Mouse (Mus musculus): ENCODE measurements around the gene Crygd.
"Not testable (repeated sequence)": the region's sequence is repeated elsewhere in the genome, so short reads cannot be mapped to it uniquely, and the experiment has no call there.

Crygd gene

DNA sequence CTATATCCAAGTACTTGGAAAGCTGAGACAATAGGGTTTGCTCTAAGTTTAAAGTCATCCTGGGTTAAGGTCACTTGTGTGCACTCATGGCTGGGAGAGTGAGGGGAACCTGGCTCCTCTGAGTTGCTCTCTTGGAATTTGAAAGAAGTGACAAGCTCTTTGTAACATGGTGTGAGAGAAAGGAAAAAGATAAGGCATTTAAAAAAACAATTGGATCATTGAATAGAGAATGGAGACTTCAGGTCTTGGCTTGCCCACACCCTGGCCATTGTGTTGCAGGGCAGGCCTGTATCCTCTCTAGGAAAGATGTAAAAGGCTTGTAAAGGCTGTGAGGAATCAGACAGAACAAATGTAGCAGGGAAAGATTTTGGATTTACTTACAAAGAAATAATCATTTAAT is 4.6 kb upstream of the Crygd start:
- no peaks in the 10 kb centered on the region for H3K27me3 ChIP-seq (ENCODE audit: control insufficient read depth, insufficient read depth, low read length, poor library complexity, severe bottlenecking)
- no peaks in the 10 kb centered on the region for H3K36me3 ChIP-seq (ENCODE audit: control insufficient read depth, insufficient read depth, low read length, poor library complexity, severe bottlenecking)
- DNase-seq (ENCODE audit: low read depth, low spot score) = no peak

DNA sequence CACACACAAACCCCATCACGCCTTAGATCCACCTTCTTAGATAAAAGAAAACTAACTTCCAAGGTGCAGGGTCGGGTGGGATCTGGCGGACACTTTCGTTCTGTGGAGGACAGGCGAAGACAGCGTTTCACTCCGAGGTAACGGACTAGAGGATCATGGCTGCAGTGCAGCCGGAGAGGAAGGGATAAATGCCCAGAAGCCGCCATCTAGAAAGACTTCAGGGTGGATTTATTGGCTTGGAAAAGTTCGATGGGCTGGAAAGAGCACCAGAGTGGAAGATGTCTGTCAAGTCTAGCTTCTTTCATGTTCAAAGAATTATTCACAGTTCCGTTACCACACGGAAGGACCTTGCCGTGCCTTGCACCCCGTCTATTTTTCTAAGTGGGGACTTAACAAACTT is 949 bp upstream of the Crygd start:
- H3K36me3 ChIP-seq (ENCODE audit: control insufficient read depth, insufficient read depth, low read length, poor library complexity, severe bottlenecking) = no peaks in the 10 kb centered on the region
- H3K27me3 ChIP-seq (ENCODE audit: control insufficient read depth, insufficient read depth, low read length, poor library complexity, severe bottlenecking) = no peaks in the 10 kb centered on the region
- no peak for DNase-seq (ENCODE audit: low read depth, low spot score)

DNA sequence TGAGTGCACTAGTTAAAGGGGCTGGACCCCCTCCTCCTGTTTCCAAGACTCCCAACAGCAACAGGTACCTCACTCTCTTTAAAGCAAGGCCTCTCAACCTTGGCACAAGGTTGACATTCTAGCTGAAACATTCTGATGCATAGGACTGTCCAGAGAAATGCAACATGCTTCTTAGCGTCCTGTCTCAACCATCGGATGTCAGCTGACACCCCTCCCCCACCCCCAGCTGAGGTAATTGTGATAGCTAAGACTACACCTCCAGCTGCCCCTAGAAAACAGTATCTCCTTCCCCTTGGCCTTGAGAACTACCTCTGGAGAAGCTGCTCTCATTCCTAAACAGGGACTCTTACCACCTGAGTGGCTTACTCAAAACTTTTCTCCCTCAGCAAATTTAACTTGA is 11.1 kb downstream of the Crygd start:
- DNase-seq (ENCODE audit: low read depth, low spot score) = no peak

DNA sequence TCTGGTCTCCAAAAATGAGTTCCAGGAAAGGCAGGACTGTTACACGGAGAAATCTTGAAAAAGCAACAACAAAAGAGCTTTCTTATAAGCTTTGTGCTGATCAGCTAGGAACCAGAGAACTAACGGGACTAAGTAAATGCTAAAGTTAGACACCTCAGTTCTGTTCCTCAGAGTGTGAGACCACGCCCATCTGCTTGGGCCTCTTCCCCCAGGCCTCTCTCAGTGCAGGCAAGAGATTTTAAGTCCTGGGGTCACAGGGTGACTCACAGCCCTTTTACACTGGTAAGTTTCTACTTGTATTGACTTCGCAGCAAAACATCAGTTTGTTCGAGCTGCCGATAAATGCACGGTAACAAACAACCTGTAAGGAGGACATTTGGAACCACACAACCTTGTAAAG is 11.6 kb downstream of the Crygd start:
- DNase-seq (ENCODE audit: low read depth, low spot score) = no peak
- H3K36me3 ChIP-seq (ENCODE audit: control insufficient read depth, insufficient read depth, low read length, poor library complexity, severe bottlenecking) = no peaks in the 10 kb centered on the region
- no peaks in the 10 kb centered on the region for H3K27me3 ChIP-seq (ENCODE audit: control insufficient read depth, insufficient read depth, low read length, poor library complexity, severe bottlenecking)

More for the DNA sequence above, 11.1 kb downstream of the Crygd start:
- Histone ChIP-seq H3K36me3 (ENCODE audit: control insufficient read depth, insufficient read depth, low read length, poor library complexity, severe bottlenecking) (no peaks in the 10 kb centered on the region), H3K27me3 (ENCODE audit: control insufficient read depth, insufficient read depth, low read length, poor library complexity, severe bottlenecking) (no peaks in the 10 kb centered on the region)

DNA sequence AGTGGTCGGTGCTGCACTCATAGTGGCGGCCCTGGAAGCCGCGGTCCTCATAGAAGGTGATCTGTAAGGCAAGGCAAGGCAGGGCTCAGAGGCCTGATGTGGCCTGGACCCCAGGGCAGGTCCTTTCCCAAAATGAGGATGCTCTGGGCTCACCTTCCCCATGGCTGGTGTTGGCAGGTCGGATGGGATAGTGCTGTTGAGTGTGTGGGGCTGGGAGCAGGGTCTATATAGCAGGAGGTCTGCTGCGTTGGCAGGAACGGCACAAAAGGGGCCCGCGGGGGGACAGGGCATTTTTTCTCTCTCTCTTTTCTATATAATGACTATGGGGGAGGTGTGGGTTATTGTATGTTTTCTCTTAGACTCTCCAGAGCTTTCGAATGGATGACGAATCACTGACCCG is 12.3 kb downstream of the Crygd start, which contains the start of gene Cryge:
Gene Cryge, minus strand, starts transcription at position 198 of the 400 bp plus-strand sequence.
- not testable (repeated sequence) for H3K36me3 ChIP-seq (ENCODE audit: control insufficient read depth, insufficient read depth, low read length, poor library complexity, severe bottlenecking); H3K27me3 ChIP-seq (ENCODE audit: control insufficient read depth, insufficient read depth, low read length, poor library complexity, severe bottlenecking); DNase-seq (ENCODE audit: low read depth, low spot score)

DNA sequence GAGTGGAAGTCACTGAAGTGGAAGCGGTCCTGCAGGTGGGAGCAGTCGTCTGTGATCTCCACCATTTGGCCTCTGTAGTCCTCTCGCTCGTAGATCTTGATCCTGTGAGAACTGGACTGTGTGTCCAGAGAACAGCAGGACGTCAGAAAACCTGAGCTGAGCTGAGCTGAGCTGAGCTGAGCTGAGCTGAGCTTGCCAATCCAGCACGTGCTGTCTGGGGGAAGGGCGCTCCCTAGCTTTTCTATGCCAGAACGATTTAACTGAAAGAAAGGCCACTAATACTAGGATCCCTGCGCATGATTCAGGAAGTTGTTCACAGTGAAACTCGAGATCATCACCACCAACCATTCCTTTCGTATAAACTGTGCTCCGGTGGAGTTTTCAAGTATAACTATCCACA is 14.5 kb downstream of the Crygd start:
- H3K27me3 ChIP-seq (ENCODE audit: control insufficient read depth, insufficient read depth, low read length, poor library complexity, severe bottlenecking) = no peaks in the 10 kb centered on the region
- no peak for DNase-seq (ENCODE audit: low read depth, low spot score)

DNA sequence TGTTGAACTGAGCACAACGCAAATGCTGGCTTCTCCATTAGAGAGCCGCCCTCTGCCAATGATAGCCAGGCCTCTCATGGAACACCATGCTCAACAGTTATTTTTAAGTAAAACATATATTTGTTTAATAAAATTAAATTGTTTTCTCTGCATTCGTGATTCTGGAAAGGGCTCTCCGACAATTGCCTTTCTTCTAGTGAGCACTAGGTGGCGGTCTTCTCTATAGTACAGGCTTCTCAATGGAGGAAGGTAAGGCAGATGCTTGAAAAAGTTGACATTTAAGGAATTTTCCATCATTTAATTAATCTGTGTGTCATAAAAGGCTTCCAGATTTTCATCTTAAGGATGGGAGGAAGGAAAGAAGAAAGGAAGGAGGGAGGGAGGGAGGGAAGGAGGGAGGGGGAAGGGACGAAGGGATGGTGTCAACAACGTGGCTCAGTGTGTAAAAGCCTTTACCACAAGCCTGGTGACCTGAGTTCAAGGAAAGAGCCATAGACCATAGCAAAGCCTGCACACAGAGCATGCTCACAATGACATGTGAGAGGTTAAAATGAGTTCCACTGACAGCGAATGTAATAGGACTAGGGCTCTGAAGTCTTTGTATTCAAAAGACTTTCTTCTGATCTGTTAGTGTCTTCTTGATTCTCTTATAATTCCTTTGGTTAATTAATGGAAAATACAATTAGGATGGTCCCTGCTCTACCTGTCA is 16.7 kb downstream of the Crygd start:
- DNase-seq (ENCODE audit: low read depth, low spot score) = peak; percentile 24
- Histone ChIP-seq H3K36me3 (ENCODE audit: control insufficient read depth, insufficient read depth, low read length, poor library complexity, severe bottlenecking) (no peaks in the 10 kb centered on the region), H3K27me3 (ENCODE audit: control insufficient read depth, insufficient read depth, low read length, poor library complexity, severe bottlenecking) (no peaks in the 10 kb centered on the region)

More for the DNA sequence above, 14.5 kb downstream of the Crygd start:
- H3K36me3 ChIP-seq (ENCODE audit: control insufficient read depth, insufficient read depth, low read length, poor library complexity, severe bottlenecking) = no peaks in the 10 kb centered on the region

DNA sequence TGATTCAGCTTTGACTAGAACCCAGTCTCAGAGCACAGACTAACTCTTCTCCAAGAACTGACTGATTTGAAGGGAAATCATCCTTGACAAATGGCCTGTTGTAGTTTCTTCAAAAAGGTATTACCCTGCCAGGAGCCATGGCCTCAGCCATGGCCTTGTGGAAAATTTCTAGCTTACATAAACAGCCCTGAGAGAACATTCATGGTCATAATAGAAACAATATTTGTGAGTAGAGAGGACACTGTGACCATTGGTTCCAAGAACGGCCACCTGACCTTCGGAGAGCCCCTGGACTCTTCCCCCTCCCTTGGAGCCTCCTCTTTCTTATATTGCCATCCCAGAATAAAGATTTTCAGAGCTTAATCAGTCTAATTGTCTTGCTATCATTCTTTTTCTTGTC is 19.8 kb downstream of the Crygd start:
- no peak for DNase-seq (ENCODE audit: low read depth, low spot score)

DNA sequence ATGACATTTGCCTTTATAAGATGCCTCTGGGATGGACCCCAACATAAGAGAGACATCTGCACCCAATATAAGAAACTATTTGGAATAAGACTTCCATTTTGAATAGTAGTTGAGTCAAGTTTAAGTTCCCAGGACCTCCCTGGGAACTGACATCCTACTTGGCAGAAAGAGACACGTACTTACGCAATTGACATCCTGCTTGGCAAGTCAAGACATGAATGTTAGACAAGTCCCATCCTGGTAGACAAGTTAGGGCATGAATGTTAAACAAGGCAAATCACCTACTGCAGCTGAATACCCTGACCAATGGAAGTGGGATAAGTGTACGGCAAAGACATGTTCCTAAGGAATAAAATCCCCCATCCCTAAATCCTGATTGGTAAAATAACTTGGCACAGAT is 21.4 kb downstream of the Crygd start:
- DNase-seq (ENCODE audit: low read depth, low spot score) = no peak
- H3K27me3 ChIP-seq (ENCODE audit: control insufficient read depth, insufficient read depth, low read length, poor library complexity, severe bottlenecking) = no peaks in the 10 kb centered on the region
- no peaks in the 10 kb centered on the region for H3K36me3 ChIP-seq (ENCODE audit: control insufficient read depth, insufficient read depth, low read length, poor library complexity, severe bottlenecking)

More for the DNA sequence above, 19.8 kb downstream of the Crygd start:
- Histone ChIP-seq H3K27me3 (ENCODE audit: control insufficient read depth, insufficient read depth, low read length, poor library complexity, severe bottlenecking) (no peaks in the 10 kb centered on the region), H3K36me3 (ENCODE audit: control insufficient read depth, insufficient read depth, low read length, poor library complexity, severe bottlenecking) (no peaks in the 10 kb centered on the region)

DNA sequence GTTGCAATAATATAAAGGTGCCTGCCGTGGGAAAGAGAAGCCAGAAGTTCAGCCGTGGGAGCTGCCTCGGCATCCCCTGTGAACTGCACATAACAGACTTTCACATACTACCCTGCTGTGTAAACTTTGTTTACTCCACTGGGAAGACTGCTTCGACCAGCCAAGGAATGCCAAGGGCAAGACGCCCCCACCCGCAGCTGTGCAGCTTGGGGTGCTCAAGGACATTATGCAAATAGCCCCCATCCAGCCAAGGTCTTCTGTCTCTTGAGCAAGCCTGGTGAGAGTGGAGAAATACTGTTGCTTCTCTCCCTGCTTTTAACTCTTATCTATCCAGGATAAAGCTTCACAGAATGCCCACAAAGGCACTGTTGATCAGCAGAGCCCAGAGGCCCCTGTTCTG is 22.4 kb downstream of the Crygd start:
- DNase-seq (ENCODE audit: low read depth, low spot score) = no peak
- H3K36me3 ChIP-seq (ENCODE audit: control insufficient read depth, insufficient read depth, low read length, poor library complexity, severe bottlenecking) = no peaks in the 10 kb centered on the region
- H3K27me3 ChIP-seq (ENCODE audit: control insufficient read depth, insufficient read depth, low read length, poor library complexity, severe bottlenecking) = no peaks in the 10 kb centered on the region

DNA sequence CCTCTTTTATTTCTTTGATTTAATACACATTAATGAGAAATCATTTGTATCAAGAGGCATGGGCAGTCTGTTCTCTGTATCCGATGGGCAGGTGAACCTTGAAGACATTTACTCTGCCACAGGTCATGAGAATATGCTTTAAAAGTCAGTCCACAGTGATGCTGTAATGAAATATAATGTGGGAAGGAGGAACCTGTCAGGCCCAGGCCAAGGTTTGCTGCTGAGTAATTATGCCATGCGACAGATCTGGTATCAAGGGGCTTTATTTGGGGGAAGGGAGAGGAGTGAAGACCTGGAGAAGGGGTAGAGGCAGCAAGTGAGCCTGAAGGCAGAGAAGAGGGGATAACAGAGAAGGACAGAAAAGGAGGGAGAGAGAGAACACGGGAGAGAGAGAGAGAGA is 23.6 kb downstream of the Crygd start:
- DNase-seq (ENCODE audit: low read depth, low spot score) = no peak
- H3K36me3 ChIP-seq (ENCODE audit: control insufficient read depth, insufficient read depth, low read length, poor library complexity, severe bottlenecking) = no peaks in the 10 kb centered on the region
- H3K27me3 ChIP-seq (ENCODE audit: control insufficient read depth, insufficient read depth, low read length, poor library complexity, severe bottlenecking) = no peaks in the 10 kb centered on the region

DNA sequence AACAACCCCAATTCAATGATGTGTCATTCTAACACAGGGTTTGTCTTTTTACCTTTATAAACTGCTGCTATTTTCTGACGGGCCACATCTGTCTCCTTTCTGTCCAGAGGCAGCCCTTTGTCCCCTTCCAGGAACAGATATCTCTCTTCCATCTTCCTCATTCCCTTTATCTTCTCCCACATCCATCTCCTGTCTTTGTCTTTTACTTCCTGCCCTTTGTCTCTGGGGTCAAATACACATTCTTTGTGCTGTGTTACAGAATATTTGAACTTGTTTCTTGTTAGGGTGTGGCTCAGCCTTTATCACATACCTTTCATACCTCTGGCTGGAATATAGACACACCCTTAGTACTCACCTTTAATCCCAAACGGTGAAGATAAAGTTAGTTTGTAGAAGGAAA is 25.7 kb downstream of the Crygd start:
- H3K27me3 ChIP-seq (ENCODE audit: control insufficient read depth, insufficient read depth, low read length, poor library complexity, severe bottlenecking) = no peaks in the 10 kb centered on the region

DNA sequence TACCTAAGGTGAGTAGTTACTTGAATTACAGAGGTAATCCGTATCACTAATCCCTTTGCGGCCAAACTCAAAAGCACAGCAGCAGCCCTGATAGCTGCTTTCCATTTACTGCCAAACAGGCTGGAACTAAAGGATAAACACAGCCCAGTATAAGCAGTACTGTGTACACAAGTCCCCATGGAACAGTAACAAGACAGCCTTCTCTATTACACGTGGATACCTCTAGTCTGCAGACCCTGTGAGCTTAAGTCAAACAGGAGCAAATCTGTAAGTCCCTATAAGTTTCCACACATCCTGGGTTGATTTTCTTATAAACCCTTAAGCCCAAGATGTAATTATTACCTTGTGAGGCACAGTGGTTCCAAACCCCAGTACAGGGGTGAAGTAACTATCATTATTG is 27.7 kb downstream of the Crygd start:
- Histone ChIP-seq H3K36me3 (ENCODE audit: control insufficient read depth, insufficient read depth, low read length, poor library complexity, severe bottlenecking) (no peaks in the 10 kb centered on the region), H3K27me3 (ENCODE audit: control insufficient read depth, insufficient read depth, low read length, poor library complexity, severe bottlenecking) (no peaks in the 10 kb centered on the region)
- no peak for DNase-seq (ENCODE audit: low read depth, low spot score)

More for the DNA sequence above, 25.7 kb downstream of the Crygd start:
- DNase-seq (ENCODE audit: low read depth, low spot score) = no peak
- no peaks in the 10 kb centered on the region for H3K36me3 ChIP-seq (ENCODE audit: control insufficient read depth, insufficient read depth, low read length, poor library complexity, severe bottlenecking)

DNA sequence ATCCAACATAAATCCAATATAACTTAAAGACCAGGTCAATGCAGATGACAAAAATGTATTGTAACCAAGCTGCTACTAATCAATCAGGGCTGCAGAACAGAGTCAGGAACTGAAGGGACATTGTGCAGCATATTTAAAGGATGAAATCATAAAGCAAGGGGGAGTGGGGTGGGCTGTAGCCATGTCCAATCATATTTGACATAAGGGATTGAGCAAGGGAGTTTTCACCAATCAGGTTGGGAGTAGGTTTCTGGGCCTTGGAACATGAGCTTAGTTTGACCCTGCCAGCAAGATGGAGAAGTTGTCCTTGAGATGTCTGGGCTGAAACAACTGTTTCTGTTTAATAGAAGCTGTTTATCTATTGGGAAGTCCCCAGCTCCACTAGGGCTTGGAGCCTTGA is 30.6 kb downstream of the Crygd start, which contains the start of gene Akr1cl:
Gene Akr1cl, minus strand, starts transcription at position 119 of the 400 bp plus-strand sequence.
- Histone ChIP-seq H3K36me3 (ENCODE audit: control insufficient read depth, insufficient read depth, low read length, poor library complexity, severe bottlenecking) (no peaks in the 10 kb centered on the region), H3K27me3 (ENCODE audit: control insufficient read depth, insufficient read depth, low read length, poor library complexity, severe bottlenecking) (no peaks in the 10 kb centered on the region)
- DNase-seq (ENCODE audit: low read depth, low spot score) = no peak

DNA sequence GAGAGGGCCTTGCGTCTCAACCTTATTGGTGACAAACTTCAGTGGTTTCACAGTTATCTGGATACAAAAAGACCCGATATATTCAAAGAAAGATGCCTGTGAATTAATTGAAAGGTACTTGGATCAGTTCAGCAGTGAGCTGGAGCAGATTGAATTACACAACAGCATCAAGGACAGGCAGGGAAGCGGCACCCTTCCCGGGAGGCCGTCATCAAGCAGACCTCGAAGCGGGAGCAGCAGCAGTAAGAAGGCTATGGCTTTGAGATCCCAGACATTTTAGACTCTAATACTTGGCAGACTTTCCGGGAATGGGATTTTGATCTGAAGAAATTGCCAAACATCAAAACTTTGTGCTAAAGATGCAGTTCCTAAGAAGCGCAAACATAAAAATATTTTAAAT is 35.0 kb downstream of the Crygd start:
- H3K36me3 ChIP-seq (ENCODE audit: control insufficient read depth, insufficient read depth, low read length, poor library complexity, severe bottlenecking) = no peaks in the 10 kb centered on the region
- no peak for DNase-seq (ENCODE audit: low read depth, low spot score)
- no peaks in the 10 kb centered on the region for H3K27me3 ChIP-seq (ENCODE audit: control insufficient read depth, insufficient read depth, low read length, poor library complexity, severe bottlenecking)

DNA sequence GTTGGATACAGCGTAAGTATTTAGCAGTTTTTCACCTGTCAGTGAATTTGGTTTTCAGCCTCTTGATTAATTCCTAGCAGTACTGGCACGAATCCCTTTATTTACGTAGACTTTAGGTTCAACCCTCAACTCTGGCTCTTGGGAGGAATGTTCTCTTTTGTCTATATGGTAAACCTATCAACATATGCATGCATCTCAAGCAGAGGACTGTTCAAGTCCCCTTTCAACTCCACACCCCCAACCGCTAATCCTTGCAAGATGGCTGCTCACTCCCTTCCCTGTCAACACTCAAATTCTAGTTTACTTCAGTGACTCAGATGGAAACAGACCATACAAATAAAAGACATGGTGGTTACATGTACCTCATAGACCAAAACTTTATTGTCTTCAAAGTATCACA is 50.5 kb downstream of the Crygd start:
- DNase-seq (ENCODE audit: low read depth, low spot score) = no peak
- H3K27me3 ChIP-seq (ENCODE audit: control insufficient read depth, insufficient read depth, low read length, poor library complexity, severe bottlenecking) = no peaks in the 10 kb centered on the region; the same call in 1 of the 2 replicates
- no peaks in the 10 kb centered on the region for H3K36me3 ChIP-seq (ENCODE audit: control insufficient read depth, insufficient read depth, low read length, poor library complexity, severe bottlenecking)

Data from splenic B cell, adult 2 months (primary cell).